Mouse (Mus musculus) bone marrow, adult 2 months (tissue): ENCODE data around the gene Fancc.

Source experiments
- CTCF ChIP-seq: fragments of 200-500 bp; IDR thresholded peaks from 2 replicates; pipeline ENCODE4 v1.5.1; 2011; ENCODE audit warnings: low read length, control low read depth; ENCODE audit not compliant: control insufficient read depth, insufficient read depth
- POLR2A ChIP-seq: fragments of 200-500 bp; IDR thresholded peaks from 2 replicates; pipeline ENCODE4 v1.6.1; 2011; ENCODE audit warnings: low read depth, mild to moderate bottlenecking, control low read depth, low read length, borderline replicate concordance; ENCODE audit not compliant: control insufficient read depth

- TF ChIP-seq CTCF (no peak), POLR2A (no peak)
These were observed 86.3 kb downstream of the Fancc start for GRCm38 (mm10) chr13:63410578-63411298.
